Mouse (Mus musculus) lung, adult 10 weeks (tissue): ENCODE data around the gene Svopl. TPM values are rescaled to one million over a fixed set of nuclear protein-coding genes. Genes with fewer than 3 reads are reported as not detected.

Source experiments
- polyA plus RNA-seq: library from polyadenylated mRNA; stranded (reverse); fragments of 350-450 nt; fragmentation: Illumina TruSeq; extraction: RNeasy Lipid Tissue Mini Kit (QIAGEN cat#74804); gene quantifications from one replicate; pipeline ENCODE4 v1.2.3, GENCODE M21; 2014; ENCODE audit warnings: low read depth, low replicate concordance; ENCODE audit not compliant: insufficient read depth

The Svopl gene
- polyA plus RNA-seq, result 0.52 TPM

GRCm38 (mm10) chr6:38046838-38047237 is at the start of gene Svopl:
Svopl (minus strand) TSS chr6:38046996.

Other genes starting within 250 kb of the Svopl start
- 7.5 TPM for gene Trim24, start 176.2 kb downstream of the Svopl start, polyA plus RNA-seq
- 3.5 TPM for gene Tmem213, start 62.3 kb upstream of the Svopl start, polyA plus RNA-seq
- gene Atp6v0a4, start 77.6 kb upstream of the Svopl start, polyA plus RNA-seq, result 1.8 TPM
- 1.5 TPM for gene D630045J12Rik, start 207.0 kb upstream of the Svopl start, polyA plus RNA-seq